Mouse (Mus musculus): ENCODE measurements around the gene 4933411K16Rik.

- TF ChIP-seq CTCF (IDR thresholded peaks at IDR 0.05; ENCODE audit: control insufficient read depth, insufficient read depth, low read length) (no peak), POLR2A (IDR thresholded peaks at IDR 0.05; ENCODE audit: borderline replicate concordance, control insufficient read depth, low read depth, low read length) (no peak)
Measured at GRCm38 (mm10) chr19:42078566-42078965, 26.5 kb downstream of the 4933411K16Rik start.
